Mouse (Mus musculus): ENCODE measurements around the gene Zbtb44.

Zbtb44 gene

GRCm38 (mm10) chr9:31072256-31072655 is 41.8 kb downstream of the Zbtb44 start:
- no peak for DNase-seq

DNA sequence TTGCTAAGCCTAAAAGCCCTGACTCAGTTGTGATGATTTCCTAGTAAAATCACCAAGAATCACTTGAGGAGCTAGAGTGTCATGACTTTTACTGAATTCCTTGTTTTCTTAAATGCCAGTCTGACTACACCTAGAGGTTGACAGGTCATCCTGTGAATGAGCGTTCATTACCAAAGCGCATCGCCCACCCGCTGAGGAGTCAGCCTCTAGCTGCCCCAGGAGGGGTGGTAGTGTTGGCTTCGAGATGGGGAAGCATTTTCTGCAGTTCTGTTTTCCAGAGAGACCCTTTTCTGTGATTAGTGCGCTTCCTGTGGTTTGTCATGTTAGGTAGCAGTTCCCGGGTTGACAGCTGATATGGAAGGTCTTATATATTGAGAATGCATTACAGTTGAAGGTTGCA is 43.4 kb downstream of the Zbtb44 start:
- DNase-seq: no peak

DNA sequence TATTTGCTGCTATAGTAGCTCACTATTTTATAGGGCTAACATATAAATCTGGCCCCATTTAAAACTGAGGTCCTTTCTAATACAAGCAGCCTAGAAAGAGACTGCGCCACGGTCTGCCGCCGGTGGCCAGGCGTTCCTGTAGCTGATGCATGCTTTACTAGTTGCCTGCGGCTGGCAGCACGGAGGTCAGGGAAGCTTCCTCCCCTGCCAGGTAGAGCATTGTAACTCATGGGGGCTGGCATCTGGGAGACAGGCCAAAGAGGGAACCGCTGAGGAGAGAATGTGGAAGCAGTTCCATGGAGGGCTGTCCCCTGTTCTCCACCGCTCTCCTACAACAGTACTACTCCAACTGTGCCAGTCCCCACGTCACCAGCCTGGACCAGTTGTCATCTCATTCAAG is 44.4 kb downstream of the Zbtb44 start:
- no peak for DNase-seq

GRCm38 (mm10) chr9:31080726-31081125 is 50.3 kb downstream of the Zbtb44 start:
- DNase-seq: peak in 1 of 2 experiments; percentile 62

GRCm38 (mm10) chr9:31082054-31082666 is 51.7 kb downstream of the Zbtb44 start:
- DNase-seq: peak; percentile 63 to 82

DNA sequence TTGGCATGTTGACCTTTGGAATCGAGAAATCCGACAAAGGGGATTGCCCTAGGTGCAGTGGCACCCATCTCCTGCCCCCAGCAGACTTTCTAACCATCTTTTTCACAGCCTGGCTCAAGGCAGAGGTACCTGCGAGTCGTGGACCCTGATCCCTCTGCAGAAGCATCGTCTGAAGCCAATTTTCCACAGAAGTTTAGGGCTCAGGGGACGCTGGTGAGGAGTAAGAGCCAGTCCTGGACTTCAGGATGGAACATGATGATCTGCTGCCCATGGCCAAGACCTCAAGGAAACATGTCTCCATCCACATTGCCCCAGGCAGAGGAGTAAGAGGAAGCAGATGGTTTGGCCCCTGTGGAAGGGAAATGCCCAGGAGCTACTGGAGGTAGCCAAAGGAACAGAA is 52.3 kb downstream of the Zbtb44 start:
- DNase-seq: no peak

GRCm38 (mm10) chr9:31085556-31085955 is 55.1 kb downstream of the Zbtb44 start:
- no peak for DNase-seq

GRCm38 (mm10) chr9:31086085-31086753 is 55.8 kb downstream of the Zbtb44 start:
- DNase-seq: peak in 1 of 2 experiments; percentile 75

DNA sequence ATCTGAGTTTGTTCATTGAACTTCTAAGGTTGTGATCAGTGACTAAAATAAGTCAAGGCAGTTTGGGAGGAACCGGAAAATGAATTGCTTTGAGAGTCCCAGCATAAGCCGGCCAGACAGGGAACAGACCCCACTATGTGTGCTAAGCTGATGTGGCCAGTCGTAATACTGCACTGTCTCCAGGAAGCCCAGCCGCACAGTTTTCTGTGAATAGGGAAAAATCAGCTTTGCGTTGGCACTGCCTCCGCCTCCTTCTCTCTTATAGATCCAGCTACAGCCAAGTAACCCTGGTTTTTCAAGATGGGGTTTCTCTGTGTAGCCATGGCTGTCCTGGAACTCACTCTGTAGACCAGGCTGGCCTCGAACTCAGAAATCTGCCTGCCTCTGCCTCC is 56.3 kb downstream of the Zbtb44 start:
- DNase-seq: no peak

DNA sequence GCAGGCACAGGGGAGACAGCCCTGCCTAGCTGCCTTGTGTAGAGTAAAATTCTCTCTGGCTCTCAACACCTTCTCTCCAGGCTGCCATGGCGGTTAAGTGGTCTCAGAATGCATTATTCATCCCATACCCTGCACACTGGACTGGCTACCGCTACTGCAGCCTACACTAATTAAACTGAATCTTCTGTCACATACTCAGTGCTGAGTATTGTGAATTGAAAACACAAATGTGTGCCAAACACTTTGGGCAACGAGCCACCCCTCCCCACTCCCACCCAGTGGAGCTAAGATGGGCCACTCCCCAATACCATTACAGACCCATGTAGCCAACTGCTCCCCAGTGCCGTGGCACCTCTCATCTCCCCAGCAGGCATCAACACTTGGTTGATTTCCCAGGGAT is 57.0 kb downstream of the Zbtb44 start:
- DNase-seq: no peak

DNA sequence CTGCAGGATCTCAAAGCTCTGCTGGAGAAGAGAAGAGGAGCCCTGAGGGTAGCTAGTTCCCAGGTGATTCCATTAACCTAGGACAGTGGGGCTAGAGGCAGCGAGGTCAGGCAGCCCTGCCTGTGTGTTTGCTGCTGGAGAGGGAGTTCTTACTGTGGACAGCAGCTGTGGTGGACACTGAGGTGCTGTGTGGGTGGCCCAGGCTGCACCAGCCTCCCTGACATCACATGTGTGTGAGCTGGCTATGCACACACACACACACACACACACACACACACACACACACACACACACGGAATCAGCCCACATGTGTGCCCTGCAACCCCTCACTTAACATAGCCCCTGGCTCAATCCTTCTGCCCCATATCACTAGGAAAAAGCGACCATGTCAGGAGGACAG is 57.7 kb downstream of the Zbtb44 start:
- no peak for DNase-seq

DNA sequence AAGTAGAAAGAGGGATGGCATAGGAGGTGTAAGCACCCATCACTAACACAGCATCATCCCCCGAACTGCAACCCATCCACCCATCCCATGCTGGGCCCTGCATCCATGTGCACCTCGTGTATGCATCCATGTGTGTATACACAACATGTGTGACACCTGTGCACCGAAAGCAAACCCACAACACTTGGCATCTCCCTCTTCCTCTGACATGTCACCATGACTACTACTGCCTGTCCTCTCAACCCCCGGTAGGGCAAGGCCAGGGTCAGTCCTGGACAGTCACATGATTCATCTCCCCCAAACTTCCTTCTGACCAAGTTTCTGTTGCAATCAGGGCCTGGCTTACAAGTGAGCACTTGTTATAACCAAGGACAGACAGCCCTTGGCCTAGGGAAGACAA is 58.4 kb downstream of the Zbtb44 start:
- no peak for DNase-seq

GRCm38 (mm10) chr9:31089541-31089940 is 59.1 kb downstream of the Zbtb44 start:
- no peak for DNase-seq

- DNase-seq: no peak
Observed at GRCm38 (mm10) chr9:31090081-31091023, 59.9 kb downstream of the Zbtb44 start.

GRCm38 (mm10) chr9:31091162-31091581 is 60.7 kb downstream of the Zbtb44 start:
- no peak for DNase-seq

DNA sequence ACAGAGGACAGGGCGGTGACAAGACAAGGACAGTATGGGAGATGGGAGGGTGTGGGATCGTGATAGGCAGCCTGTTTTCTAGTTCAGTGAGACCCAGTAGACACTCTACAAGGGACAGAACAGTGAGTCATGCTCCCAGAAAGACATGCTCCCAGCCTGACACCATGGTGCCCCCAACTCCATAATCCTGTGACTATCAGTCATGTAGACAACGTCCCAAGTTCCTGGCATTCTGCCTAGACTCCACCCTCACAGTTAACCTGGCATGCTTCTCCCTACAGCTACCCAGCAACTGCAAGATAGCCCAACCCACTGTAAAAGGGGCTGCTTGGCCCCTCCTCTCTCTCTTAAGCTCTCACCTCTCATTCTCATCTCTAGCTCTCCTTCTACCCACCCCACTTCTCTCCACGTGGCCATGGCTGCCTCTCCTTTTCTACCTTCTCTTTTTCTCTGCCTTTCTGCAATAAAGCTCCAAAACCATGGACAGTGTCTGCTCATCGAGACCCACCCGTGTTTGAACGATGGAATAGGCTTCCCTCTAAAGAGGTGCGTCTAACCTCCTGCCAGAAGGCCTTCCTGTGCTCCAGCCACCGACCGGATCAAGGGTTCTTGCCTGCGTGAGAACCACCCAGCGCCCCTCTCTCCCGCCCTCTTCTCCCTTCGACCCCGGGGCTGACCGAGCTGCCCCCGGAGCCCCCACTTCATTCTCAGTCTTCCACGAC is 61.8 kb downstream of the Zbtb44 start:
- DNase-seq: no peak

DNA sequence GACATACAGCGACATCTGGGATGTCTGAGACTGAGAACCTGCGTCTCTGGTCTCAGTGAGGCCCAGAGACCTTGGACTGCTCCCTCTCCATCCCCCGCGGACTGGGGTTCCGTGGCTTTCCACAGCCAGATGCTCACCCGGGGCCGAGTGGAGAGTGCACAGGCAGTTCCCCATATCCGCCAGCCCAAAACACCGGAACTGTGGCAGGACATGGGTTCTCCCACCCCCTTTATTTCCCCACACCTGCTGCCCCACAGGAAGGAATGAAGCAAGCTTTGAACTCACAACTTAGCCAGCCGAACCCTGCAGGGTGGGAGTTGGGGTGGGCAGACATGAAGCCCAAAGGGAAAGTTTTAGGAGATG is 62.4 kb downstream of the Zbtb44 start:
- DNase-seq: no peak

- DNase-seq: no peak
Observed at GRCm38 (mm10) chr9:31097088-31098082, 66.9 kb downstream of the Zbtb44 start.

GRCm38 (mm10) chr9:31098118-31098517 is 67.7 kb downstream of the Zbtb44 start:
- DNase-seq: no peak

- DNase-seq: peak in 1 of 2 experiments; percentile 64
Observed at GRCm38 (mm10) chr9:31108464-31108863, 78.0 kb downstream of the Zbtb44 start.

DNA sequence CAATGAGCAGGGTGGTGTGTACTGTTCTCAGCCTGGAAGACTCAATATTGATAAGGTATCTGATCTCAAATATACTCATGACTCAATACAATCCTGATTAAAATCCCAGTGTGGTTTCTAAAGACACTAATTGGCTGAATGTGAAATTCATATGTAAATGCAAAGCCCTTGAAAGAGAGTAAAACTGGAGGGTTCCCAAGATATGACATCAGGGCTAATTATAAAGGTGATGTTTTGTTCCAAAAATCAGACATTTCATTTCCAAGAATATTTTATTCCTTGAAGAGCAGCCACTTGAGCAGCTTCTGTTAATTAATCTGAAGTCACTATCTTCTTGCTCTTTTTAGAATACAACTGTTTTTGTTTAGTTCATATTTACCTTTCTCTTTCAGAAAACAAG is 85.1 kb downstream of the Zbtb44 start:
- no peak for DNase-seq

- no peak for DNase-seq
Observed at GRCm38 (mm10) chr9:31117088-31117487, 86.6 kb downstream of the Zbtb44 start.
